Mouse (Mus musculus) liver, adult (tissue): ENCODE measurements around the gene Klhl29.

Experiments used
- GATA4 ChIP-seq: IDR thresholded peaks from 2 replicates; pipeline ENCODE4 v1.6.1; 2014; ENCODE audit warnings: mild to moderate bottlenecking, low read length; ENCODE audit not compliant: insufficient replicate concordance

The Klhl29 gene

GRCm38 (mm10) chr12:5375616-5376461, at the start of gene Klhl29:
Gene Klhl29, minus strand, starts transcription at chr12:5375682.
- no peak for TF ChIP-seq GATA4

- TF ChIP-seq GATA4: no peak
Observed at GRCm38 (mm10) chr12:5425276-5425675, 49.8 kb upstream of the Klhl29 start.

- TF ChIP-seq GATA4: no peak
Observed at GRCm38 (mm10) chr12:5415806-5416205, 40.3 kb upstream of the Klhl29 start.

GRCm38 (mm10) chr12:5413976-5414375, 38.5 kb upstream of the Klhl29 start:
- TF ChIP-seq GATA4: no peak

DNA sequence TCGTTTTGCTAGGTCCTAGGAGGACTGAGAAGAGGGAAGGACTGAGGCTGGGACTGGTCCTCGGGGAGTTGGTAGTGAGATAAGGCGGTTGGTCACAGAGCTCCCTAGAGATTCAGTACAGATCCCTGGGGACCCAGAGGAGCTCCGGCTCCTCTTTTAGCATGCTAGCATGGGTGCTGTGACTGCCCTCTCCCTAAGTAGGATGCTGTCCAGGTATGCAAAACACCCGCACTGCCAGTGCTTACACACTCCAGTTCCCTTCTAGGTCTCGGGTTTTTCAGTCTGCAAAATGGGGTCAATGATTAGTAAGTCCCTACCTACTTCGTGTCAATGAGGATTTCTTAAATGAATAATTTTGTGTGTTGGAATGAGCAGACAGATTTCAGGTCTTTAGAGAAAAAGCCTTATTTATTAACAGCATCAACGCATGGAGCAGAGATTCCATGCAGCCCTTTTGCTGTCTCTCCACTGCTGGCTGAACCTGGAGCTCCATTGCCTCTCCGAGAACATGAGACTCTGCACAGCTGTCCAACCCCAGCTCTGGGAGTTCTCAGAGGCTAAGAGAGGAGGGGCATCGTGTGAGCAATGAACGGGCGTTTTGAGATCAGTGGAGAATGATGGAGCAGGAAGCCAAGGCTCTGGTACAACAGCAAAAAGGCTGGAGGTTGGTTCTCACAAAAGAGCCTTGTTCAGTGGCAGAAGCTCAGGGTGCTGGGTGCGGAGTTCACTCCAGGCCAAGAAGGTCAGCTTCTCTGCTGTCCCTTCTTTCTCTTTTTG, 36.5 kb upstream of the Klhl29 start:
- no peak for TF ChIP-seq GATA4

DNA sequence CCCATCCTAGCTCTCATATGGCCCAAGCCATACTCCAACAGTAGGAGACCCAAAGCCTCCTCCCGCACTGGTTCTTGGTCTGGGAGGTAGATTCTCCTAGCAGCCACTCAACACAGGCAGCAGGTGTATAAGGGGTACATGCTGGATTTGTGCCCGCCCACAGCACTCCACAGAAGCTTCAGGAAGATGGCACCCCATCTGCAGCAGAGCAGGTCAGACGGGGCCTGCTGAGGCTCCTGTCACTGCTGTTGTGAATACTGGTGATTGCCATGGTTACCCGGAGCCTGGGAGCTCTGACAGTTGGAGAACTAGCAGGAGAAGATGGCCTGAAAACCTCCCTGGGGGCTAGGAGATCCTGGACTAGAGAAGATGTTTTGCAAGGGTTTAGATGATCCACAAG, 35.9 kb upstream of the Klhl29 start:
- TF ChIP-seq GATA4: no peak

- TF ChIP-seq GATA4: no peak
Observed at GRCm38 (mm10) chr12:5410391-5411115, 35.1 kb upstream of the Klhl29 start.

DNA sequence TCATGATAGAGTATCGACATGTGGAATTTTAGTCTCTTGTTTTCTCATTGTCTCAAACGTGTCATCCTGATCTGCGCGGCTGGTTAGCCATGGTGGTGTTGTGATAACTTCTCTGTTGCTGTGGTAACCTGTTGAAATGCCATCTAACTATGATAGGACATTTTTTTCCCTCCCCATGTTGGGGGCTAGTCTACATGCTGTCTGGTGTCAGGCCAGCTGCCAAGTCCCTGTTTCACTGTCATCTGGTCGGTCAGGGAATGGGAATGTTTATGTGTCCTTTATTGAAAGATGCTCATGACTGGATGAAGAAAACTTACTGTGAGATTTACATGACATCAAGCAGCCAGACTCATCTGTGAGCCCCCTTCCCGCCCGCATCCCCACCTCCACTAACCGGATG, 31.7 kb upstream of the Klhl29 start:
- no peak for TF ChIP-seq GATA4

DNA sequence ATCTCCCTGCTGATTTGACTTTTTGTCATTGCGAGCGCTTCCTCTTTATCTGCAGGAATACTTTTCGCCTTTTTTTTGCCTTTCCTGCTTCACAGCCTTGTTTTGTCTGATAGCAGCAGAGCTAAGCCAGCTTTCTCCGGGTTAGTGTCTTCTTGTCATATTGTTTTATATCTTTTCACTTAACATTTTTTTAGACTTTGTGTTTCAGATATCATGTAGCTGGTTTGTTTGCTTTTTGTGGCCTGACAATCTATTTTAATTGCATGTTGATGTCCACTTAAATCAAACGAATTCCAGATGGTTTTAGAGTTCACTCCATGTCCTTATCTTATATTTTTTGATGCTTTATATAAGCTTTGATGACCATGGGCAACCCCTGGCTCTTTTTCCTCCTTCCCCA, 21.9 kb upstream of the Klhl29 start:
- TF ChIP-seq GATA4: peak; percentile 53; the same call in 1 of the 2 replicates

DNA sequence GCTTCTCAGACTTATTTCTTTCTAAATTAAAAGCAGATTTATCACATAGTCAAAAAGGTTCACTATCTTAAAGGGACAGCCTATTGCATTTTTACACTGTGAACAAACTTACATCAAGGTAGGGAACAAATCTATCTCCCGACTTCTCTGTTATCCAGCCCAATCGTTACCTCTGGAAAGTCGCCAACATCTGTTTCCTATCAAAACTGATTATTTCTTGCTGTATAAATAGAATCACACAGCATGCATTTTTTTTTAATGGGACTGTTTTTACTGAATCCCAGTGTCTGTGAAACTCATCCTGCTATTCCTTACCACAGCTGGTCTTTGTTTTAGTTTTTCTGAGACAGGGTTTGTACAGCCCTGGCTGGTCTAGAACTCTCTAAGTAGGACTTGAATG, 19.7 kb upstream of the Klhl29 start:
- TF ChIP-seq GATA4: no peak

- TF ChIP-seq GATA4: no peak
Observed at GRCm38 (mm10) chr12:5387112-5387511, 11.6 kb upstream of the Klhl29 start.

DNA sequence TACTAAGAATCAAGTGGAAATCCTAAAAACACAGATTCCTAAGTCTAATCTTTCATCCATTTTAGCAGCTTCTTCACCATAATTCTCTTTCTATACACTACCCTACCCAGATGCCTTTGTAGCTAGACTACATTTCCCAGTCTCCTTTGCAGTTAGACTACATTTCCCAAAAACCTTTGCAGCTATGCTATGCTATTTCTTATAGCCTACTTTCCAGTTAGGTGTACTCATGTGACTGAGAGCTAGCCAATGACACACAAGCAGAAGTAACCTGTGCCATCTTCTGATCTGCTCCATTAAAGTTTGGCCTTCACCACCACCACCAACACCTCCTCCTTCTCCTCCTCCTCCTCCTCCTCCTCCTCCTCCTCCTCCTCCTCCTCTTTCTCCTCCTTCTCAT, 11.2 kb upstream of the Klhl29 start:
- TF ChIP-seq GATA4: no peak

GRCm38 (mm10) chr12:5381694-5382093, 6.2 kb upstream of the Klhl29 start:
- TF ChIP-seq GATA4: no peak

- no peak for TF ChIP-seq GATA4
Observed at GRCm38 (mm10) chr12:5374684-5375615, 532 bp downstream of the Klhl29 start.

DNA sequence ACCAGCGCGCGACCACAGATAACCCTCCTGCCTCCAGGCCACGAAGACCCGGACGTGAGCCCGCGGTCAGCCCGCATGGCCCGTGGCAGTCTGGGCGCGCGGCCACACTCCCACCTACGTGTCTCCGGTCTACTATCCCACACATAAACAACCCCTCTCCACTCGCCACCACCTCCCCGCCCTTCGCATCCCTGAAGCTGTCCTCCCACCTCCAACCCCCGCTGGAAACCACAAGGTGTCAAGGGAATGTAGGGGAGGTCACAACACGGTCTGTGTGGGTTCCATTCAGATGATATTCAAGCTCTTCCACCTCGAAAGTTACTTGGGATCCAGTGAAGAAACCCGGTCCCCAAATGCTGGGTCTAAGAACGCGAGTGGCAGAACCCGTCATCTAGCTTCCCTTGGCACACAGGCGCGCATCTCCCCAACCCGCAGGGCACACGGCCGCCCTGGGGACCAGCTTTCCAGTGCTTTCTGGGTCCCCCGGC, 1.2 kb downstream of the Klhl29 start:
- TF ChIP-seq GATA4: no peak

GRCm38 (mm10) chr12:5373641-5374195, 1.8 kb downstream of the Klhl29 start:
- TF ChIP-seq GATA4: no peak
